Mouse (Mus musculus) forelimb bud, embryonic 11.5 days (tissue): Measurements from ENCODE around the gene Hey2.
A peak's percentile ranks its signal among the peaks of the same experiment; 100 is the strongest.

Experiments
- DNase-seq: peaks from one replicate; pipeline ENCODE4 v3.0.0-alpha.2; 2012; ENCODE audit warnings: low read depth, low spot score

Hey2 gene

GRCm38 (mm10) chr10:30842643-30843437 is at the start of gene Hey2:
Gene Hey2 (minus strand): TSS chr10:30842801.
- peak; percentile 94 for DNase-seq

GRCm38 (mm10) chr10:30883085-30883760 is 40.6 kb upstream of the Hey2 start:
- no peak for DNase-seq

GRCm38 (mm10) chr10:30881109-30881508 is 38.5 kb upstream of the Hey2 start:
- DNase-seq: no peak

DNA sequence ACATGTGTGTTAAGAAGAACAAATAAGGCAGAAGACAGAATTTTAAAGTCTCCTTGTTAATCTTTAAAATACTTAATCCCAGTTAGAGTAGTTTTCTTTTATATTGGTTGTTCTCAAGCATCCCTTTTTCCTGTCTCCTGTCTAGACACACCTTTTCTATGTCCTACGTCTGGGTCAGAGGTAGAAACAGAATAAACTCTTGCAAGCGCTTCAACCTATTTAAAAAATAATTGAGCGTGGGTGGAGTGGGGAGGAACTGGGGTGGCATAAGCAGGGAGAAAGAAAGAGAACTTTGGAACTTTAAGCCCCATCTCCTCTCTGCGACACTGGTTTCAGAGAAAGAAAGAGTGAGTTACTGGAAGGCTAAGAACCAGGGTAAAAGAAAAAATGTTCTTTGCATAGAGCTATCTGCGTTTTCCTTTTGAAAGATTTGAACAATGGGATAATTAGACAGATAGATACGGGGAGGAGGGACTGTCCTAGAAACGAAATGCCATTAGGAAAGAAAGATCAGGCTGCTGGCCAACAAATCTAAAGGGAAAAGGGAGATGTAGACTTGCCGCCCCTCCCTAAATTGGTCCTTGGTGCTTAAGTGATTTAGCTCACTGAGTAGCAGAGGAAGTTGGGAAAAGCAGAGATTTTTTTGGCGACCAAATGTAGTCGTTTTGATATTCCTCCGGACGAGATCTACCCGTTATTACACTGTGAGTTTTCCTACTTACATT is 2.7 kb upstream of the Hey2 start:
- DNase-seq: no peak

- DNase-seq: peak; percentile 26
Observed at GRCm38 (mm10) chr10:30844191-30845010, 1.8 kb upstream of the Hey2 start.

- peak; percentile 48 for DNase-seq
Observed at GRCm38 (mm10) chr10:30843438-30844190, 1.0 kb upstream of the Hey2 start.

DNA sequence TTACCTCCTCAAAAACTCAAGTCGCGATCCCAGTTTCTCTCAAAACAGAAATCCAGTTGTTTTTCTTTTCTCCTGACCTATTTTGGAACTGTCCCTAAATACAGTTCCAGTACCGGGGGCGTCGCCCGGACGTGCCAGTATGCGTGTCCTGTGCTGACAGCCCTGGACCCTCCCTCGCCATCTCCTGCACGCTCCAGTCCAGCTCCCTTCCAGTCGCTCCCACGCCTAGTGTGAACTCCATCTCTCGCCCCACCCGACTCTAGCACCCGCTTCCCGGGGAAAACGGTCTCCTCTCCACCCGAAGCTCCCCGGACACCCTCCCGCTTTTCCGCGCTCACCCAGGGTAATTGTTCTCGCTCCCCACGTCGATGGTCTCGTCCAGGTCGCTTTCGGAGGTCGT is 373 bp downstream of the Hey2 start:
- no peak for DNase-seq

DNA sequence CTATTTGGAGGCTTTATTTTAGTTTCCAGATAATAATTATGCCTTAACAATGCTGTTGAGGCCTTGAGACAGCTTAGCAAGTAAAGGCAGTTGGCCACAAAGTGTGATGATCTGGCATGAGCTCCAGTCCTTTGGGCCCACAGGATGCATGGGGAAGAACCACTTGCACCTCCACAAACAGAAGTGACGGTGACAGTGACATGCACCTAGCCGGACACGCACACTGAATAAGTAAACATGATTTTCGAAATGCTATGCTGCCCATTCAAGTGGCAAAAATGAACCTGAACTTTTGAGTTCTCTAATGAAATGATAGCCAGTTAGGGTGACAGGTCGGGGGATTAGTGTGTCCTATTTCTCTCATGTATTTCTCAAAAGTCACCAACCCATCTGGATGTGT is 1.8 kb downstream of the Hey2 start:
- DNase-seq: no peak

- peak; percentile 26 for DNase-seq
Observed at GRCm38 (mm10) chr10:30838188-30838587, 4.4 kb downstream of the Hey2 start.

DNA sequence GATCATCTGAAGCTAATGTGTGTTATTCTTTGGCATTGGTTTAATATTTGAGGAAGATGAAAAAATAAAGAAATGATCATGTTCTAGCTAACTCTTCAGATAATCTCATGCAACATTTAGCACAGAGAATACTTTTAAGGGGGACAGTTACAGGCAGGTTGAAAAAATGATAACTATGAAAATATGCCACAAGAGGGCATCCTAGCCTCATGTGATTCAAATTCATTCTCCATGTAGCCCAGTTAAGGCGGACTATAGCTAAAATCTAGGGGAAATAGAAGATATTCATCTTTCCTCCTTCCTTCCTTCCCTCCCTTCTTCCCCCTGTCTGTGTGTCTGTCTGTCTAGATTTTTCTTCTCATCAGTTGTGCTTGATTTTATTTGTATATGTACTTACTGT is 17.6 kb downstream of the Hey2 start:
- peak; percentile 48 for DNase-seq

GRCm38 (mm10) chr10:30810967-30811293 is 31.7 kb downstream of the Hey2 start:
- DNase-seq: peak; percentile 86

- no peak for DNase-seq
Observed at GRCm38 (mm10) chr10:30810247-30810966, 32.2 kb downstream of the Hey2 start.

GRCm38 (mm10) chr10:30803587-30804253 is 38.9 kb downstream of the Hey2 start:
- no peak for DNase-seq

DNA sequence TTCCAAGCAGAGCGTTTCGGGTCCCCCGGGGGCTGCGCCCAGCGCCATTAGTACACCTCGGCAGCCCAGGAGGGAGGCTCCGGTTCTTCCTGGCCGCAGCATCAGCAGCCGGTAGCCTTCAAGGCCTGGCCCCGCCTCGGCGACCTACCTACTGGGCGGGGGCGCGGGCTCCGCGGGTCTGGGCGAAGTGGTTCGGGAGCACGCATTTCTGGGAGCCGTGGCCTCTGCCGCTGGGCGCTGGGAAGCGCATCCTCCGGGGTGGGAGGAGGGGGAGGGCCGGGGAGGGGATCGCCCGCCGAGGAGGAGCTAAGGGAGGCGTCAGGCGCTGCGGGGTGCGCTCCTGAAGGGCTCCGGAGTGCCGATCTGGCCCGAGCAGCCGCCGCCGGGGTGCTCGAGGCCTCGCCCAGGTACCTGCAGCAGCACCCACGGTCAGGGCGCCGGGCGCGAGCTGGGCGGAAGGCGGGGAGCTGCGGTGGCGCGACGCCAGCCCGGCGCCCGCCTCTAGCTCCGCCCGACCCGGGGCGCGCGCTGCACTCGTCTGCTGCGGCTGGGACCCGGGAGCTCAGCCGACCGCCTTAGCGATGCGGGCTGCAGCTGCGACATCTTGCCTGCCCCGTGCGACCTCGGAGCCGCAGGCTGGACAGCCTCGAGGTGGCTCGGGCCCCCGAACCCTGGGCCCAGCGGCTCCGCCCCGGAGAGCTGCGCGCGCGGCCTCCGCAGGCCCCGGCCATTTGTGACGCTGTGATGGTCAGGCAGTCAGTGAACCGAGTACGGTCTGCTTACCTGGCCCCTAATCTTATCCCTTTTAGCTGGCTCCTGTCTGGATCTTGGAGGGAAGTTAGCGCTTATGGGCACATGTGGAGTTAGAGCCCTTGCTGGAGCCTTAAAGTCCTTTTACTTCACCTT is 39.7 kb downstream of the Hey2 start, which contains the start of gene Ncoa7:
Gene Ncoa7, minus strand, starts transcription at position 646 of the 906 bp plus-strand sequence.
- peak; percentile 69 for DNase-seq

DNA sequence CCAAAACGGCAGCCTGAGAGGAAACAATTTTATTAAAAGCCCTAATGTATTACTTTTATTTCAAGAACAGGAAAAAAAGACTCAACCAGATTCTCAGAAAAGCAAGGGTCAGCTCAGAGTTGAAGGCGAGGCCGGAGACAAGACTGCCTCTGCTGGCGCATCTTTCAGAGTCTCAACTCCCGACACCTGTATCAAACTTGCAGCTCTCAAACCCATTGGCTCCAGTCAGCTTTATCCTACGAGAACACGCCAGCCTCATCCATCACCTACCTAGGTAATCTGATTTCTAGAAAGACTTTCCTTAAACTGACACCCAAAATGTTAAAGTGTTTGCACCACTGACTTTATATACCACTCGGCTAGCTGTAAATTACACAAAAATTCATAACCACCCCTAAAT is 40.6 kb downstream of the Hey2 start:
- no peak for DNase-seq

- no peak for DNase-seq
Observed at GRCm38 (mm10) chr10:30799713-30800450, 42.7 kb downstream of the Hey2 start.

GRCm38 (mm10) chr10:30796469-30797261 is 45.9 kb downstream of the Hey2 start:
- no peak for DNase-seq
